Mouse (Mus musculus) embryo, embryonic 9.5 days (tissue): ENCODE data around the gene Olfr1564.
"Not testable (repeated sequence)": the region's sequence is repeated elsewhere in the genome, so short reads cannot be mapped to it uniquely, and the experiment has no call there.

ENCODE experiments used
- DNase-seq: peaks from one replicate; pipeline ENCODE4 v3.0.0-alpha.2; 2017; ENCODE audit errors: extremely low spot score

The Olfr1564 gene

GRCm38 (mm10) chr17:33221590-33221989 is at the start of gene Olfr1564:
TSS of gene Olfr1564 (minus strand) at chr17:33221690.
- DNase-seq, result no peak

DNA sequence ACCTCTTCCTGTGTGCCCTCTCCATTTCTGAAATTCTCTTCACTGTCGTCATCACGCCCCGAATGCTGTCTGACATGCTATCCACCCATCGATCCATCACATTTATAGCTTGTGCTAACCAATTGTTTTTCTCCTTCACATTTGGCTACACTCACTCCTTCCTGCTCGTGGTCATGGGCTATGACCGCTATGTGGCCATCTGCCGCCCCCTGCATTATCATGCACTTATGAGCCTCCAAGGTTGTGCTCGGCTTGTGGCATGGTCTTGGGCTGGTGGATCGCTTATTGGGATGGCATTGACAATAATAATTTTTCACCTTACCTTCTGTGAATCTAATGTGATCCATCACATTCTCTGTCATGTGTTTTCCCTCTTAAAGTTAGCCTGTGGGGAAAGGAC is 47.4 kb upstream of the Olfr1564 start:
- no peak for DNase-seq

DNA sequence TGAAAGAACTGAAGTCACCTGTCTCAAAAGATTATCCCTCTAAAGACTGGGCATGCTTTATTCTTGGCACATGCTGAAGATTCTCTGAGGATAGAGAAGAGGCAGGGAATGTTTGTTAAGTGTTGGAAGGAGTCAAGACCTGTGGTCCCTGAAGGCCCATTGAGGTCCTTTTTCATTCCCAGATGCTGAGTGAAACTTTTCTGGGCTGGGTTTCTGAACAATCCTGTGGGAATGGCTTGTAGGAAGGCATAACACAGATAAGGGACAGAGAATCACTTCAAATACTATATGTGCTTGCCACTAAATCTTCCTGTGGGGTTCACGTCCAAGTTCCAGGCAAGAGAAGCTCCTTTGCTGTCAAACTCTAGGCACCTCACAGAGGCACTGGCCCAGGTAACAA is 42.9 kb upstream of the Olfr1564 start, which contains the start of gene Olfr63:
Gene Olfr63 (plus strand): TSS at position 301 of the 400 bp plus-strand sequence.
- DNase-seq, result no peak

DNA sequence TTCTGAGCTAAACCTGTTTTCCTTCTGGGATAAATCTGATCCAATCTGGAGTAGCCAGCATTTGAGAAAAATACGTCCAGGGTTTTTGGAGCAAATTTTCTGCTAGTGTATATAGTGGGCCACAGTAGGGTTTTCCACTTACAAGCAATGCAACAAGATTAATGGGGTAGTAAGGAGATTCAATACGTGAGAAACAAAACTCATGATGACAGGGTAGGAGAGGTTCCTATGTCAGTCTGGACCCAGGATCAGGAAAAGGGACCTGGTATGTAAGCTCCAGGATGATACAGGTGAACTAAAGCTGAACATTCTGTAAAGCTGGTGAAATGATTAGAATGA is 33.8 kb upstream of the Olfr1564 start:
- not testable (repeated sequence) for DNase-seq

GRCm38 (mm10) chr17:33254530-33255318 is 33.2 kb upstream of the Olfr1564 start, which contains the start of gene Zfp955a:
TSS of gene Zfp955a (minus strand) at chr17:33255145.
- DNase-seq, result not testable (repeated sequence)

GRCm38 (mm10) chr17:33236646-33237045 is 15.2 kb upstream of the Olfr1564 start:
- not testable (repeated sequence) for DNase-seq

GRCm38 (mm10) chr17:33191002-33191401 is 30.5 kb downstream of the Olfr1564 start, which contains the start of gene Olfr239:
TSS of gene Olfr239 (plus strand) at chr17:33191302.
- DNase-seq, result not testable (repeated sequence)

GRCm38 (mm10) chr17:33168147-33168546 is 53.3 kb downstream of the Olfr1564 start, which contains the start of gene Olfr55:
TSS of gene Olfr55 (plus strand) at chr17:33168447.
- not testable (repeated sequence) for DNase-seq
